Mouse (Mus musculus) left cerebral cortex, adult 9 months (tissue): ENCODE results near the gene Sirt6.
"Not testable (repeated sequence)": the region's sequence is repeated elsewhere in the genome, so short reads cannot be mapped to it uniquely, and the experiment has no call there.

Experiments
- DNase-seq, 2 experiments: peaks; one replicate each; pipeline ENCODE4 v3.0.0; 2022; ENCODE audit warnings: low spot score in 2 of 2

The Sirt6 gene

DNA sequence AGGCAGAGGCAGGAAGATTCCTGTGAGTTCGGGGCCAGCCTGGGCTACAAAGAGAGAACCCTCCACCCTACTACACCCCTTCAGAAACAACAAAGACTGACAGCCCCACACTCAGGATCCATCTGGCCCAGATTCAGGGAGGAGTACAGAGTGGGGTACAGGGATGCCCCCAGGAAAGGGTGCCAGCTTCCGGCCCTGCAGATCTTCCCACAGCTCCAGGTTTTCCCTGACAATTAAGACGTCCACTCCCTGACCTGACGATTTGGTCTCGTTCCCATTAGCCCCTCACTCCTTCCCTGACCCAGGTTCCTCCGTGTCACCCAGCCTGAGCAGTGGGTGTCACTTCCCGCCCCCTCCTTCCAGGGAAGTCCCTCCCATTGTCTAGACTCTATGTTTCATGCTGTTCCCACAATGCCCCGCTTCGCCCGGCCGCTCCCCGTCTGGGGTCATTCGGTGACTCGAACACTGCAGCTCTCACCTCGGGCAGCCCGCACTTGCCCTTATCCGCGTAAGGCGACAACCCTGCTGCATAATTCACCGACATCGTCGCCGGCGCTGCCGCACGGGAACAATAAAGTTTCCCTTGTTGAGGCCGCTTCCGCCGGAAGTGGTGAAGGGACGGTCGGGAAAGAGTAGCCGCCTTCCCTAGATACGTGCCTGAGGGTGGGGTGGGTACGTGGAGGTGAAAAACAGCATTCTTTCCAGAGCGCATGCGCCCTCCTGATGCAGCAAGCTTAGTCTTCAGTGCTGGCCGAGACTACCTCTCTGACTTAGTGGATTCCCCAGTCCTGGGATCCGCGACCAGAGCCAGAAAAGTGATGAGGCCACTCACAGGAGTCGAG is at the start of gene Sirt6:
Sirt6 (minus strand) TSS at position 804 of the 842 bp plus-strand sequence.
- DNase-seq, result peak; percentile 89 to 94

DNA sequence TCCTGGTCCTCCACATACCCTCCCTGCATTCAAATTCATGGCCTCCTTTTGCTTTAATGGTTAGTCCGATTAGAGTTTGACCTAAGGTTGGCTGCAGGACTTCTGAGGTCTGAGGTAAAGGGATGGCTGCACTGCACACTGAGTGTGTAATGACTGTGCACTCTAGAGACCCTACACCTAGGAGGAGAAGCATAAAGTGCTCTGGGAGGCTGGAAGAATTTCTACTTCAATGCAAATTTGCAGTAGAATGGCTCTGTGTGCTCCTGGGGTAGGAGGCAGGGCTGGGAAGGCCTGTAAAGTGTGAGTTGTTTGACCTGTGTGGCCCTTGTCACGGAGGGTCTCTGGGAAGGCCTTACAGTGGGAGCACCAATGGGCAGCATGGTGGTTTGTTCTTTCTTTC is 28.6 kb upstream of the Sirt6 start:
- DNase-seq, result no peak

DNA sequence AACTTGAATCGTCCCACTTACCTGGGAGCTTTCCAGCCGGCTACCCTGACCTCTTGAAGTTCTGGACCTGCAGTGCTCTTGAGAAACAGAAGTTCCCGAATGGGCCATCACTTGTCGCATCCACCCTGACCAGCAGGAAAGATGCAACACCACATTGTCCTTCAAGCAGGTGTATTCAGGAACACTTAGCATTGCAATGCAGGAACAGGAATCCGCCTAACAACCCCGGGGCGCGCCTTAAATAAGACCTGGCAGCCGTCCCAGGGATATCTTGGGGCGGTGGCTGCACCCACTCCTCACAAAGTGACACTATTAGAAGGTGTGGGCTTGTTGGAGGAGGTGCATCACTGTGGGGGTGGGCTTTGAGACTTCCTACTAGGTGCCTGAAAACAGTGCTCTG is 27.6 kb upstream of the Sirt6 start:
- no peak for DNase-seq

DNA sequence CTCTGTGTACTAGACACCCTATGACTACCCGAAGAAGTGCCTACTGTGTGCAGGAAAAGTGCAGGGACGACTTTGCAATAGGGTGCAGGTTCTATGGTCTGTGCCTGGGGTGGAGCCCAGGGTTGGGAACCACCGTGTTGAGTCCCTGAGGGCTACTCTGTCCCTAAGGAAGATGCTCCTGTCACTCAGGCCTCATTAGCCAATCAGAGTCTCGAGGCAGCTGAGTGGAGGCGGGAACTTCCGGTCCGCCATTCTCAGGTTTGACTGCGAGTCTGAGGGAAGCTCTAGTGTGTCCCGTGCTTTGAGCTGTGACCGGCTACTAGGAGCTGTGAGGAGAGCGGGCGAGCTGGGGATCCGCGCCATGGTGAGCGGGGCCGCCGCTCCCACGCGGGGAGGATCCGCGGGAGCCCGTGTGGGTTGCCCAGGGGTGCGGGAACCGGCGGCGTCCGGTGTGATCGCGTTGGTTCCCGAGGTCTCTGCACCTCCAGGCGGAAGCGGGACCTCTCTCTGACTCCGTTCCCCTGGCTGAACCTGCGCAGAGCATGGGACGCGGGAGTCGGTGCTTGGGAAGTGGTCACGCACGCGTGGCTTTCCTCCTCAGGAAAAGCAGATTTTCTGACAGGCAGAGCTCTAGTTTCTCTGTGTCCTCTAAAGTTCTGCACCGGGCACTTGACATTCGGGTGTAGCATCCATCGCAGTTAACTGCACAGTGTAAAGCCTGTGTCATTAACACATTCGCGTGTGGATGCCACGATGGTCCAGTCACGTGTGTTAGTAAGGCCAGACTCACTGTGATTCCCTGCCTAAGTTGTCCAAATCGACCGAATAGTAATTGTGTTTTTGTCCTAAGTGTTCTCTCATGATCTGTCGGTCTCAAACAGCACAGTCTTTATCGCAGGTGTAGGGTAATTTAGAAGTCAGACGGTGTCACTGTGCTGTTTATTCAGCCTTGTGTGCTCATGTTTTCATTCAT is 21.5 kb upstream of the Sirt6 start, which contains the start of gene Gm10778:
Gm10778 (plus strand) TSS at position 257 of the 973 bp plus-strand sequence.
- DNase-seq, result peak; percentile 79 to 92

DNA sequence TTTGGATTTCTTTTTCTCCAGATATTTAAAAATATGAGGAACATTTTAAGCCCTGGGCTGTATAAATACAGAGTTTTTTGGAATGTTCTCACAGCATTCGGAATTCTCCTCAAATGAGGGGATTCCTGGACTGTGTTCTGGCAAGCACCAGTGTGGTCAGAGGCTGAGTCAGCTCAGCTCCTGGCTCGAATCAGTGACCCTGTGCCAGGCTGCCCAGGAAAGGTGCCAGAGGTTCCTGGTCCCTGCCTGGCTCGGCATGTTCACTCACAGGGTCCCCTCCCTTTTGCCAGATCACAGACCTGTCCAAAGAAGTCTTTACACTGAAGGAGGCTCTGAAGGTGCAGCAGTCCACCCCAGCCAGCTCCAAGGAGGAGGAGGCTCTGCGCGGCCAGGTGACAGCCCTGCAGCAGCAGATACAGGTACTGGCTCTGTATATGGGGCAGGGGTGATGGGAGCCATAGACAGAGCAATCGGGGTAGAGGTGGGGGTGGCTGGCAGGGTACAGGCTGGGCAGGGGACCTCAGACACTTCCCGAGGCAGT is 18.5 kb upstream of the Sirt6 start:
- no peak for DNase-seq

DNA sequence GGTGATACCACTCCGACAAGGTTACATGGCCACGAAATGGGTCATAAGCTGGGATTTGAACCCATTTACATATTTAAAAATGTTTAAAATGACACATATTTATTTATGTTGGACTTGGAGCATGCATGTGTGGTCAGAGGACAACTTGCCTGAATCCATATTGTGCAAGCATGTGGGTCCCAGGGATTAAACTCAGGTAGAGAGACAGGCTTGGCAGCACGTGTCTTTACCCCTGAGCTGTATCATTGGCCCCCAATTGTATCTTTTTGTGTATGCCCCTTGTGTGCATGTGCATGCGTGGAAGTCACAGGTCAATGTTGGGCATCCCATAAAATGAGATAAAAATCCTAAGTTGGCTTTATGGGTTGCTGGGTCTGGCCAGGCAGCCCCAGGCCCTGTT is 17.8 kb upstream of the Sirt6 start:
- no peak for DNase-seq

DNA sequence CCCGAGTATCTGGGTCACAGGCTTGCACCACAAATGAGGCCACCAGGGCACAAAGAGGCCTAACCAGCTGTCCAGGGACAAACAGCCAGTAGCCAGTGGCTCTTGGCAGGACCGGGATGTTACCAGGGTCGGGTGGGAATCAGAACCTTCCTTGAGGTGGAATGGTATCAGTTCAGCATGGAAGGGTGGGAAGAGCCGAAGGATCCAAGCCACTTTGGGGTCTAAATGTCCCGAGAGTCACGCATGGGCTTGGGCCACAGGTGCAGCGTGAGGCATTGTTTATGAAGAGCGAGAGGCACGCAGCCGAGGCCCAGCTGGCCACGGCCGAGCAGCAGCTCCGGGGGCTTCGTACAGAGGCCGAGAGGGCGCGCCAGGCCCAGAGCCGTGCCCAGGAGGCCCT is 17.1 kb upstream of the Sirt6 start:
- peak in 1 of 2 experiments; percentile 19 for DNase-seq

DNA sequence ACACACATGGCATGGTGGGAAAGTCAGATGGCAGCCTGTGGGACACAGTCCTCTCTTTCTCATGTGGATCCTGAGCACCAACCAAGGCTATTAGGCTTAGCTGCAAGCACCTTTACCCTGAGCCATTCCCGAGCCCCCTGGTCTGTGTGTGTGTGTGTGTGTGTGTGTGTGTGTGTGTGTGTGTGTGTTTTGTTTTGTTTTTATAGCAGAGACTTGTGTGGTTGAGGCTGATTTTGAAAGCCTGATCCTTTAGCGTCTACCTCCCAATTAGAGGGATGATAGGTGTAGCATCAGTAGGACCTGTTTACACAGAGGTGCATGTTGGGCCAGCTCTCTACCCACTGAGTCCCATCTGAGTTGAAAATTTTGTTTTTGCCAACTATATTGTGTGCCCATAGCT is 16.6 kb upstream of the Sirt6 start:
- no peak for DNase-seq

DNA sequence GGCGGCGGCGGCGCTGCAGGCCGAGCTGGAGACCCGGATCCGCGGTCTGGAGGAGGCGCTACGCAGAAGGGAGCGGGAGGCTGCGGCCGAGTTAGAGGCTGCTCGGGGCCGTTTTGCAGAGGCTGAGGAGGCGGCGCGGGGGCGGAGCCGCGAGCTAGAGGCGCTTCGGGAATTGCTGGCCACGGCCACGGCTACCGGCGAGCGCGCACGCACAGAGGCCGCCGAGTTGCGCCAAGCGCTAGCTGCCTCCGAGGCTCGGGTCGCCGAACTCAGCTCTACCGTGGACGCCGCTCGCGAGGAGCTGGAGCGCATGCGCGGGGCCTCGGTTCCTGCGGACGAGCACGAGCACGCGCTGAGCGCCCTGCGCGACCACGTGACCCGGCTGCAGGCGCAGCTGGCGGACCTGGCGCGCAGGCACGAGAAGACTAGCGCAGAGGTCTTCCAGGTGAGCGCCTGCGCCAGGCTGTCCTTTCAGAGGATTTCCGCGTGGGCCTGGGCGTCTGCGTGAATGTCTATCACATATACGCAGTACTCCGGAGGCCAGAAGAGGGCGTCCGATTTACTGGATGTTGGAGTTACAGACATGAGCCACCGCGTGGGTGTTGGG is 16.0 kb upstream of the Sirt6 start:
- DNase-seq, result peak; percentile 92 to 94

DNA sequence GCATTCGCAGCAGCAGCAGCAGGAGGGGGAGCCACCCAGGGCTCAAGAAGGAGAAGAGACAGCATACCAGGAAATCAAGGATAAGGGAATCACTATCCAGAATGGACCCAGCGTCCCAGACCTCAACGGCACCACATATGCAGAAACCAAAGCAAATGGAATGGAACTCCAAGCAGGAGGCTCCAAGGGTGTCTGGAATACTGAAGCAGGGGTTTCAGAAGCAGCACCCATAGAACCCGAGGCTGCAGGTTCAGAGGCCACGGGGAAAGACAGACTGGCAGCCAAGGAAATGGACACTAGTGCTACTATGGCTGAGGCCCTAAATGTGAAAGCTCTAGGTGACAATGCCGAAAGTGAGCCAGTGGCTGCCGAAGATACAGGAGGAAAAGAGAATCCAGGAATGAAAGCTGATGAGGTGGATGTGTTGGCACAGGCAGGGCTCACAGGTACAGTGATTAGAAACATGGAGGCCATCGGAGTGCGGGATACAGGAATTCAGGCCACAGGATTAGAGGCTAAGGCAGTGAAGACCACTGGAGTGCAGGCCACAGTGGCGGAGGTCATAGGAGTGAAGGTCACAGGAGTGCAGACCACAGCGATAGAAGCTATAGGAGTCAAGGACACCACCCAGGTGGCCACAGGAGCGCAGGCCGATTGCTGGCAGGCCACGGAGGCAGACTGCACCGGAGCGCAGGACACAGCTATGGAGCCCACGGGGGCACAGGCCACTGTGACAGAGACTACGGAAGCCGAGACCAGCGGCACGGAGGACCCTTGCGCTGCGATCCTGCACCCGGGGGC is 15.3 kb upstream of the Sirt6 start:
- DNase-seq, result no peak

DNA sequence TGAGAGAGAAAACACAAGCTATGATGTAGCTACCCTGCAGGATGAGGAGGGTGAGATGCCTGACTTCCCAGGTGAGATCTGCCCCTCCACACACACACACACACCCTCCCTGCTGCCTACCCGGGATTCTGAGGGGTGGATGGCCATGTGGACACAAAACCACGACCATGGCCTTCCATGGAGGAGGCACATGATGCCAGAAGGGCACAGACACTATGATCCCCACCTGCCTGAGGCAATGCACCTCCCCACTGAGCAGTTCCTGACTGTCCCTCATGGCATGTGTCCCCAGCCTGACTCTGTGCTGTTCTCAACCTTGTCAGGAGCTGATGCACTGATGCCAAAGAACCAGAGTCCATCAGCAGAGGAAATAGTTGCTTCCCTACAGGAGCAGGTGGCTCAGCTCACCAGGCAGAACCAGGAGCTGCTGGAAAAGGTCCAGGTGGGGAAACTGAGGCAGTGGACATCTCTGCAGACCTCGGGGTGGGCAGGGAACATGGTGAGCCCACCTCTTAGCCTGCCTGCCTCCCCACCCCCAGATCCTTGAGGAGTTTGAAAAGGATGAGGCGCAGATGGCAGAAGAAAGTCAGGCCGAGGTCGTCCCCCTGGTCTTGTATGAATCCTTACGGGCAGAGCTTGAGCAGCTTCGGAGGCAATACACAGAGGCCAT is 14.5 kb upstream of the Sirt6 start:
- DNase-seq, result peak in 1 of 2 experiments; percentile 22

DNA sequence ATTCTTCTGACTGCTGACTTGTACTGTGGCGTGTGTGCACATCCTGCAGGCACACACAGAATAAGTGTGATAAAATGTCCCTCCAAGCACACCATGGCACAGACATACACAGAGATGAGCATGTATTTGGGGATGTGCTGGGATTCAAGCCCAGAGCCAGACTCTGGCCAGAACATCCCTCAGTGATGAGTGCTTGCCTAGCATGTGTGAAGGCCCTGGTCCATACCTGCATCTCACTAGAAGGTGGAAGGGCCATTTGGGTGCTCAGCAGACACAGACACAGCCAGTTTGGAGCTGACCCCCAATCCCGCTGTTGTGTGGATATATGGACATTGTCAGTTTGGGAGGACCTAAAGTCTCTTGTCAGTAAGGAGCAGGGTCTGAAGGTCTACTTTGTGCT is 14.0 kb upstream of the Sirt6 start:
- peak in 1 of 2 experiments; percentile 6 for DNase-seq

DNA sequence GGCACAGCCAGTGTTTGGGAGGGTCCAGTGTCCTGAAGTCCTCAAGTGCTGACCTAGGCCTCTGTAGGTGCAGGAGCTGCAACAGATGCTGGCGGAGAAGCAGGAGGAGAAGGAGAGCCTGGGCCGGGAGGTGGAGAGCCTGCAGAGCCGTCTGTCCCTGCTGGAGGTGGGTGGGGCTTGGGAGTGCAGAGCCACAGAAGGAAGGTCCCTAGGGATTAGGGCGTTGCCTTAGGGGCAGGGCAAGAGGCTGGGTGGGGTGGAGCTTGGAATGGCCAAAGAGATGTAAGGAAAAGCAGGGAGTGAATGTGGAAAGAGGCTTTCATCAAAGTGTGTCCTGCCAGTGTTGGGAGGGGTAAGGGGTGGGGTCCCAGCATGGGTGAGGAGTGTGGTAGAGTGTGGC is 13.2 kb upstream of the Sirt6 start:
- DNase-seq, result not testable (repeated sequence)

DNA sequence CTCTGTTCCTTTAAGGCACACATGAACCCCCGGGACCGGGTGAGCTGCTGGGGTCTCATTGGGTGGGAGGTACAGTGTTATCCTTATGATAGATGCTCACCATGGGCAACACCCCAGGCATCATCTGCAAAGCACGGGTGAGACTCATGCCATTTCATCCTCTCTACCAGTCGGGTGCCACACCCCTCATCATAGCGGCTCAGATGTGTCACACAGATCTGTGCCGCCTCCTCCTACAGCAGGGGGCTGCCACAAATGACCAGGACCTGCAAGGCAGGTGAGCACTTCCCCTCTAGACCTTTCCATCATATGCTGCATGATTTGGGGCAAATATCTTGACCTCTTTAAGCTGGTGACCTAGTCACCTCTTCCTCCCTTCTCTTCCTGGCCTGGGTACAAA is 10.5 kb upstream of the Sirt6 start:
- DNase-seq, result no peak

DNA sequence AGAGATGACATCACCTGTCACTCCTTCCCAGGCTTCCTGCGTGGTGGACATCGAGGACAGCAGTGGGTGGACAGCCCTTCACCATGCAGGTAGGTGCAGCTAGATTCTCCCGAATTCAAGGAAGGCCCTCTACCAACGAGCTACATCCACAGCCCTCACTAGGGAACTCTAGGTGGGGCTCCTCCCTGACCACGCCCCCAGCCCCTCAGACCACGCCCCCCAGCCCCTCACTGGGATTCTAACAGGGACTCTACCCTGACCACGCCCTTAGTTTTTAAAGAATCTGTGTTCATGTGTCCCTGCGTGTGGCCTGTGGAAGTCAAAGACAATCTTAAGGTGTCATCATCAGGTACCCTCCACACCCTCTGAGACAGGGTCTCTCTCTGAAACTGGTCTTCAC is 8.7 kb upstream of the Sirt6 start:
- DNase-seq, result no peak

DNA sequence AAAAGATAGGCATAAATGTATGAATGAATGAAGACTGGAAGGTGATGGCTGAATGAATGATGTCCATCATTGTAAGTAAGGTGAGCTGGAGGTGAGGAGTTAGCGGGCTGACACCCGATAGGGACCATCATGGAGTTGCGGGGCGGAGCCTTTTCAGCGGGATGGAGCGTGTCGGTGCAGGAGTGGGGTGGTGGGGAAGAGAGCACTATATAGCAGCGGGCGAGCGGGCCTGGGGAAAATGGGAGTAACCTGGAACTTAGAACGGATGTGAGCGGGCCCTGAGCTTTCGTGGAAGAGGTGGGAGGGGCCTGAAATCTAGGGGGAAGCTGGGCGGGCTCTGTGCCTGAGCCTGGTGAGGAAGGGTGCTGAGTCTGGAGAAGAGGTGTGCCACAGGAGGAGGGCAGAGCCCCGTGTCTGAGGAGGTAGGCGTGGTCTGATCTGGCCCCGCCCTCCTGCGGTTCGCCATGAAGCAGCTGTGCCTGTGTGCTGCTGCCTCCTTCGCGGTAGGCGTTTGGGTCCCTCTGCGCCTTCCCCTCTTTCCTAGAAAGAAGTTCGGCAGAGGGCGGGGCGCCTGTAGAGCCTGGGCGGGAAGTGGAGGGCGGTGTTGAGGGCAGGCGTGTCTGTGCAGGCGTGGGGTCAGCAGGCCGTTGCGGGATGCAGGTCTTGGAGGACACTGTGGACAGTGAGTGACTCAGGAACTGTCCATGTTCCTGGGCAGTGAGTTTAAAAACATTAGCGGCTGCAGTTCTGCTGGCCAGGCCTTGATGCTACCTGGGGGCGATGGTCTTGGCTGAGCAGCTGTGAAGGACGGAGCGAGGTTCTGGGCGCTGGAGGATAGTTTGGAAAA is 5.9 kb upstream of the Sirt6 start:
- peak; percentile 83 to 90 for DNase-seq

DNA sequence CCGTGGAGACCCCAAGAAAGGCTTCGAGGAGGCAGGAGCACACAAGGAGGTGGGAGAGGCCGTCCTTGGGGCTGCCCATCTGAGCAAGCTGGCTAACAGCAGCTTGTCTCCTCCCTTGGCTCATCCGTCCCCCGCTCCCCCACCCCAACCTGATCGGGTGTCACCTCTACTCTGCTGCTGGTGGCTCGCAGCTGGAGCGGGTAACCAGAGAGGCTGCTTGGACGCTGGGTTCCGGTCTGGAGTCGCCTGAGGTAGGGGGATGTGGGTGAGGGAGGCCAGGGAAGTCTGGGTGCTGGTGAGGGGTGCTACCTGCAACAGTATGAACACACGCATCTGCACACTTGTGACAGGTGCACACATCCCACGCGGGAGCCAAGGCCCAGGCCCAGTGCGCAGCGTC is 793 bp upstream of the Sirt6 start, which contains the start of gene Ankrd24:
Ankrd24 (plus strand) TSS at position 151 of the 400 bp plus-strand sequence.
- no peak for DNase-seq

DNA sequence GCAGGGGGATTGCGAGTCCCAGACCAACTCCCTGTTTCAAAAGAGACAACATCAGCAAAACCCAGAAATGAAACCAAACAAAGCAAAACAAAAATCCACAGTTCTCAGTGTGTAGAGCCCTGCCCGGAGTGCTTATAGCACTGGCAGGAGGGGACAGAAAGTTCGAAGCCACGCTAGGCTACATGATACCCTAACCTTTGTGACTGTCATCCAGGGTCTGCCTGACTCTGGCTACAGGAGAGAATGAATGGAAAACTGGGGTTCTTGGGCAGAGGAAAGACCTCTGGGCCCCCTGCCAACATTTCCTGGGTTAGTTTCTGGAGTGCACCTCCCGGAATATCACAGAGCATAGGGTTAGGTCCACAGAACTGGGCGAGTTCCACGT is 231 bp upstream of the Sirt6 start:
- DNase-seq, result no peak
